Mouse (Mus musculus) intestine, embryonic 14.5 days (tissue): Measurements from ENCODE around the gene Hilpda. TPM values are rescaled to one million over a fixed set of nuclear protein-coding genes. Genes with fewer than 3 reads are reported as not detected.

Experiments
- ATAC-seq: fragments of 200-750 bp; cut with Nextera tagmentation; replicated peaks from 2 replicates; pipeline ENCODE4 v1.8.0; 2017; ENCODE audit warnings: low read depth, moderate number of reproducible peaks, moderate TSS enrichment, moderate library complexity; ENCODE audit not compliant: low FRiP score, low TSS enrichment
- DNase-seq: peaks from one replicate; pipeline ENCODE4 v3.0.0-alpha.2; 2018; ENCODE audit warnings: low spot score
- H3K27ac ChIP-seq: fragments of 300-500 bp; sonication (generic); 2 replicates; pipeline ENCODE4 v1.5.1; 2014; ENCODE audit warnings: low read depth, mild to moderate bottlenecking, control low read depth
- H3K27me3 ChIP-seq: fragments of 300-500 bp; sonication (generic); replicated peaks from 2 replicates; pipeline ENCODE4 v1.6.1; 2014; ENCODE audit warnings: low read length, control low read depth; ENCODE audit not compliant: control insufficient read depth, insufficient read depth
- H3K36me3 ChIP-seq: fragments of 300-500 bp; sonication (generic); 2 replicates; pipeline ENCODE4 v1.6.1; 2014; ENCODE audit warnings: low read length, control low read depth; ENCODE audit not compliant: control insufficient read depth, insufficient read depth
- H3K4me1 ChIP-seq: fragments of 300-500 bp; sonication (generic); replicated peaks from 2 replicates; pipeline ENCODE4 v1.6.1; 2014; ENCODE audit warnings: low read length, control low read depth, mixed read lengths; ENCODE audit not compliant: control insufficient read depth, insufficient read depth
- H3K4me2 ChIP-seq: fragments of 300-500 bp; sonication (generic); 2 replicates; pipeline ENCODE4 v1.6.1; 2014; ENCODE audit warnings: low read length
- H3K4me3 ChIP-seq: fragments of 300-500 bp; sonication (generic); 2 replicates; pipeline ENCODE4 v1.5.1; 2014; ENCODE audit warnings: low read depth, low read length, control low read depth, mixed read lengths
- H3K9ac ChIP-seq: fragments of 300-500 bp; sonication (generic); 2 replicates; pipeline ENCODE4 v1.6.1; 2014; ENCODE audit warnings: mild to moderate bottlenecking, low read length
- H3K9me3 ChIP-seq: fragments of 300-500 bp; sonication (generic); 2 replicates; pipeline ENCODE4 v1.6.1; 2016; ENCODE audit warnings: low read length, control low read depth; ENCODE audit not compliant: control insufficient read depth
- WGBS: fragments of 180-500 bp; shearing (Covaris S2); extraction: QIAGEN DNeasy Blood & Tissue Kit; methylation state at CpG from one replicate; pipeline ENCODE4 v1.1.7; 2014; 5-methylcytosine and 5-hydroxymethylcytosine counted together
- polyA plus RNA-seq: library from polyadenylated mRNA; unstranded; fragments of >200 nt; fragmentation: Nextera tagmentation; extraction: Ambion mirVana; gene quantifications from 2 replicates; pipeline ENCODE4 v1.2.1, GENCODE M21; 2014

Gene Hilpda
- polyA plus RNA-seq, 1 experiment from 2014 or later = 38.1 TPM

DNA sequence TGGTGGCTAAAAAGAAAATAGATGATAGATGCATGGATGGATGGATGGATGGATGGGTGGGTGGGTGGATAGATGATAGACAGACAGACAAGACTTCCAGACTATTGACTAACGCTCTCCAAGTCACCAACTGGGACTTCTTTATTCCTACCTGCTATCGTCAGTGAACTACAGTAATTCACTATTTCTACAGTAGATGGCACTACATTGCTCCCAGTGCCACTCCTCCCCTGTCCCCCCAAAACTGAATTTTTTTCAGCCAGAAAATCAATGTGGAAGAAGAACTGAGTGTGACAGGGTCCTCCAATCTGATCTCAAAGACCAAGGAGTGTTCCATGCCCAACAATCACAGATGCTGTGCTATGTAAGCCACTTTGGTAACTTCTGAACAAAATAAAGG lies 30.6 kb upstream of the Hilpda start:
- H3K4me2 ChIP-seq = no peak overlapping the region
- H3K9me3 ChIP-seq = no peaks in the 10 kb centered on the region
- ATAC-seq (no peak), DNase-seq (no peak)
- no peak overlapping the region for H3K4me3 ChIP-seq
- H3K9ac ChIP-seq = no peak overlapping the region
- H3K4me1 ChIP-seq = no peaks in the 10 kb centered on the region
- no peaks in the 10 kb centered on the region for H3K27me3 ChIP-seq
- WGBS = 64% methylated on average over 2 of the region's 2 CpGs
- H3K27ac ChIP-seq = no peak overlapping the region
- H3K36me3 ChIP-seq = no peaks in the 10 kb centered on the region

DNA sequence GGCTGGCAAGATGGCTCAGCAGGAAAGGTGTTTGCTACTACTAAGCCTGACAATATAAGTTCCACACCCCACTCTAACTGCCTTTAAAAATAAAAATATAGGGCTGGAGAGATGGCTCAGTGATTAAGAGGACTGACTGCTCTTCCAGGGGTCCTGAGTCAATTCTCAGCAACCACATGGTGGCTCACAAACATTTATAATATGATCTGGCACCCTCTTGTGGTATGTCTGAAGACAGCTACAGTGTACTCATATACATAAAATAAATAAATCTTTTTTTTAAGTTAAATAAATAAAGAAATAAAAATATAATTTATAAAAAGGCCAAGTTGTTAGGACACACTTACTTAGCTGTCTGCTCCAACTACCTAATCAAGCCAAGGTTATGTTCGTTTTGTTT lies 30.0 kb upstream of the Hilpda start:
- H3K4me1 ChIP-seq = no peaks in the 10 kb centered on the region
- WGBS = 70% methylated on average over 1 of the region's 1 CpGs
- ATAC-seq (no peak), DNase-seq (no peak)
- H3K27ac ChIP-seq = no peak overlapping the region
- H3K4me3 ChIP-seq = no peak overlapping the region
- H3K4me2 ChIP-seq = no peak overlapping the region
- H3K9me3 ChIP-seq = no peaks in the 10 kb centered on the region
- H3K36me3 ChIP-seq = no peaks in the 10 kb centered on the region
- no peaks in the 10 kb centered on the region for H3K27me3 ChIP-seq
- no peak overlapping the region for H3K9ac ChIP-seq

DNA sequence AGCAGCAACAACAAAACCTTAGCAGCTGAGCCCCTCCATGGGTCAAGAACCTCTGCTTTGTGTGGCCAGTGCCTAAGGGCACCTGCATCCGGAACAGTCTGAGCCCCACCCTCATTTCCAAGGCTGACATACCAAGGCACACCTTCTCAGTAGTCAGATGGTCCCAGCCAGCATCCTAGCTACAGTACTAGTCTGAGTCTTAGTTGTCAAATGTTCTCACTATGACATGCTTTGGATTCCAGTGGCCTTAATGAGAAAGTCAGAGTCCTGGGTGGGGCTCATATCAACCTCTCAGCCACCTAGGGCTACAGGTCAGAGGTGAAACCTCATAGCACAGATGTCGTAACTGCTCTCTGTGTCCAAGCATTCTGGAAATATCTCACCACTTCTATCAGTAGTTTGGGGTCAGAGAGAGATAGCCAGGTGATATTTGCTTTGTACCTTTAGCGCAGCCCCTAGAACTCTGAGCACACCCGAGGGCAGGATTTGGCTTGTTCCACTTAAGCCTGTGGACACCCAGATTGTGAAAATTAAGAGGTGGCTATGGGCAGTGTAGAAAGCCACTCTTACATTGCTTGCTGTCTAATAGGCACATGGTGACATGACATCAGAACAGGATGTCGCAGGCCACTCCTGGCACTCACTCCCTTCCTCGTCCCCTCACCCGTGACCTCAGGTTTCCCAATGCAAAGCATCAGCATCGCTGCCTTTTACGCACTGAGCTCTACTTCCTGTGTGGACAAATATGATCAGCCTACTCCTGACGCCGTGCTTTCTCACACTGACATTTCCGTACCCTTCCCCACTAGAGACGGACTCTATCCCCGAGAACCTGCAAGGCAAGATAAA lies 26.8 kb upstream of the Hilpda start:
- Histone ChIP-seq H3K4me2 (no peak overlapping the region), H3K27me3 (no peaks in the 10 kb centered on the region), H3K4me3 (no peak overlapping the region), H3K9me3 (no peaks in the 10 kb centered on the region), H3K36me3 (no peaks in the 10 kb centered on the region), H3K27ac (no peak overlapping the region), H3K9ac (no peak overlapping the region), H3K4me1 (no peaks in the 10 kb centered on the region)
- DNase-seq = no peak
- WGBS = 60% methylated on average over 14 of the region's 14 CpGs
- ATAC-seq = no peak

DNA sequence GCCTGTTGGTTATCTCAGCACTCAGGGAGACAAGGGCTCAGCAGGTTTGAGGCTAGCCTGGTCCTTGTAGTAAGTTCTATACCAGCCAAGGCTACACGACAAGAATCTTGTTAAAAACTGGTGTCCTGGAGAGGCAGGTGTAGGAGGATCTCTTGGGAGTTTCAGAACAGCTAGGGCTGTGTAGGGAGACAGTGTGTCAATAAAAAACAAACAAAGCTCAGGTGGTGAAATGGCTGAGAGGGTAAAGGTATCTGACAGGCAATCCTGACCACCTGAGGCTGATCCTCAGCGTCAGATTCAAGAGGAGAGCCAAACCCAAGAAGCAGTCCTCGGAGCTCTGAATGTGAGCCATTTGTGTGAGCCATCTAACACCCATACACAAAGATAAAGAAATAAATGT lies 26.1 kb upstream of the Hilpda start:
- WGBS = 71% methylated on average over 3 of the region's 3 CpGs
- ATAC-seq = no peak

DNA sequence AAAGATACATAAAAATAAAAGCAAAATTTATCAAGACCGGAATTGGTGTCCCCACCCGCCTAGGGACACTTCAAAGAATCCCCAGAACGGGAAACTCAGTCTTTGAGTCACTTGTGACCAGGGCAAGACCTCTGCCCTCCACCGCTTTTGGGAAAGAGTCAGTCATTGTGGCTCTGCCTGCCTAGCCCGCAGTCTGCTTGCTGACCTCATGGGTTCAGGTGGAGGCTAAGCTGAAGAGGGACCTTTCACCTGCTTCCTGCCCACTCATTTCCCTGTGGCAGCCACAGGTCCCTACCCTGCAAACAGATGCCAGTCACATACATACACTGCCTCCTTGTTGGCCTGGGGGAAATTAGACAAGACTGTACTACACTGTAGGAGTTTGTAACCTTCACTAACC lies 25.7 kb upstream of the Hilpda start:
- H3K4me3 ChIP-seq = no peak overlapping the region
- H3K4me2 ChIP-seq = no peak overlapping the region
- no peak overlapping the region for H3K9ac ChIP-seq
- H3K4me1 ChIP-seq = no peaks in the 10 kb centered on the region
- H3K27ac ChIP-seq = no peak overlapping the region
- no peak for DNase-seq
- no peaks in the 10 kb centered on the region for H3K36me3 ChIP-seq
- no peaks in the 10 kb centered on the region for H3K27me3 ChIP-seq
- no peaks in the 10 kb centered on the region for H3K9me3 ChIP-seq
- 63% methylated on average over 5 of the region's 5 CpGs for WGBS
- ATAC-seq = no peak; the same call in 1 of the 2 replicates

More for the DNA sequence above, 26.1 kb upstream of the Hilpda start:
- Histone ChIP-seq H3K9ac (no peak overlapping the region), H3K4me3 (no peak overlapping the region), H3K27ac (no peak overlapping the region), H3K4me2 (no peak overlapping the region), H3K4me1 (no peaks in the 10 kb centered on the region), H3K36me3 (no peaks in the 10 kb centered on the region), H3K27me3 (no peaks in the 10 kb centered on the region), H3K9me3 (no peaks in the 10 kb centered on the region)
- DNase-seq = no peak

DNA sequence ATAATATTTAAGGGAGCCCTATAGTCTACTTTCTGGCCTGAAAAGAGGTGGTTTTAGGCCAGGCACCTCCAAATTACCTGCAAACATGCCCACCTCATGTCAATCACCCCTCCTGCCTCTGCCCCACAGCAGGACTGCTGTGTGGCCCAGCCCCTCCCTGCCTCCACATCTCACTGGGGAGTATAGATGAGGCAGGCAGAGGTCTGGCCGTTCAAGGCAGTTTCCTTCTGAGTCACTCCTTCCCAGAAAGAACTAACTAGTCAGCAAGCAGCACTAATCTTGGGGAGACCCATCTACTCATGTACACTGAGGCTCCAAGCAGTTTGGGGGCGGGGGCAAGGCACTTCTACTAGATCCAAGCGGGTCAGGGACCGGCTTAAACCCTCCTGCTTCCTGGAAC lies 25.2 kb upstream of the Hilpda start:
- no peak overlapping the region for H3K9ac ChIP-seq
- WGBS = 44% methylated on average over 4 of the region's 4 CpGs
- H3K4me2 ChIP-seq = no peak overlapping the region
- H3K27me3 ChIP-seq = no peaks in the 10 kb centered on the region
- no peaks in the 10 kb centered on the region for H3K9me3 ChIP-seq
- H3K36me3 ChIP-seq = no peaks in the 10 kb centered on the region
- DNase-seq (no peak), ATAC-seq (no peak)
- H3K4me3 ChIP-seq = no peak overlapping the region
- H3K27ac ChIP-seq = no peak overlapping the region
- no peaks in the 10 kb centered on the region for H3K4me1 ChIP-seq

DNA sequence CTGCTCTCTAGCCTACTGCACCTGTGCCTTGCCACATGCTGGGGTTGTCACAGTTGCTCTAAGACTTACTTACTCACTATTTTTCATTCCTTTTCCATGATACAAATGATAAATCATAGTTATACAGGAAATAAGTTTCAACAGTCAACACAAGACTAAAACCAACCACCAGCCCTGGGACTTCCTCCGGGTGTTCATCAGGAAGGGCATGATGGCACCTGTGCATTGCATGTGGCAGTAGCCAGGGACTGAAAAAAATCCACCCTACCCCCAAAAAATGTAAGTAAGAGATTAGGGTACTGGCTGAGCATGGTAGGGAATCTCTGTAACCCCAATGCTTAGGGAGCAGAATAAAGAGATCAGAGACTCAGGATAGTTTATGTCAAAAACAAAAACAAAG lies 12.9 kb upstream of the Hilpda start:
- Histone ChIP-seq H3K4me2 (no peak overlapping the region), H3K36me3 (no peaks in the 10 kb centered on the region), H3K4me1 (no peaks in the 10 kb centered on the region), H3K27me3 (no peaks in the 10 kb centered on the region), H3K4me3 (no peak overlapping the region), H3K9me3 (no peaks in the 10 kb centered on the region), H3K27ac (no peak overlapping the region), H3K9ac (no peak overlapping the region)
- ATAC-seq (no peak), DNase-seq (no peak)
- WGBS = 80% methylated on average over 1 of the region's 1 CpGs

DNA sequence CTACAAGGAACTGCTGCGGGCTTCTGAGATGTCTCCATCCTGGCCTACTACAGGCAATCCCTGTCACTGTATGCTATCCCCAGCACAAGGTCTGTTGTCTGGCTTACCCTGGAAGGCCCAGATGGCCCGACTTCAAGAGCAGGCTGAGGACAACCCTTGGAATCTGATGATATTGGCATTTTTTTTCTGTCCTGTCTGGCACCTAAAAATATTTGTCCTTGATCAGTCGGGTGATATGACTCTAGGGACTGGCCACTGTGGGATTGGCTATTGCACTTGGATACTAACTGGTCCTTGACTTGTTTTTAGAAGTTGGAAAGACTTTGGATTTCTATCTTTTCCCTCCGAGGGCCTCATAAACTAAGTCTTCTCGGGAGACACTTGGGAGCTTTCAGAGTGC lies 10.5 kb upstream of the Hilpda start:
- Histone ChIP-seq H3K4me3 (no peak overlapping the region), H3K36me3 (no peaks in the 10 kb centered on the region), H3K4me2 (no peak overlapping the region), H3K27me3 (no peaks in the 10 kb centered on the region), H3K9ac (no peak overlapping the region), H3K9me3 (no peaks in the 10 kb centered on the region), H3K27ac (no peak overlapping the region), H3K4me1 (no peaks in the 10 kb centered on the region)
- DNase-seq = no peak
- 87% methylated on average over 5 of the region's 5 CpGs for WGBS
- no peak for ATAC-seq
